Mouse (Mus musculus) erythroblast, embryonic 14.5 days (primary cell): ENCODE measurements around the gene Med21. TPM values are rescaled to one million over a fixed set of nuclear protein-coding genes. Genes with fewer than 3 reads are reported as not detected.

Experiments
- H3K27me3 ChIP-seq: 2 replicates; pipeline ENCODE4 v1.6.1; 2012; ENCODE audit warnings: inconsistent platforms; ENCODE audit not compliant: control insufficient read depth
- H3K36me3 ChIP-seq: 2 replicates; pipeline ENCODE4 v1.6.1; 2012; ENCODE audit warnings: mild to moderate bottlenecking, inconsistent platforms; ENCODE audit not compliant: control insufficient read depth
- H3K4me1 ChIP-seq: 2 replicates; pipeline ENCODE4 v1.6.1; 2012; ENCODE audit warnings: inconsistent platforms; ENCODE audit not compliant: control insufficient read depth
- H3K4me3 ChIP-seq: replicated peaks from 2 replicates; pipeline ENCODE3; 2012; ENCODE audit warnings: moderate library complexity, mild to moderate bottlenecking, inconsistent platforms
- H3K9me3 ChIP-seq: 2 replicates; pipeline ENCODE4 v1.6.1; 2012; ENCODE audit warnings: low read length, inconsistent platforms, mixed read lengths; ENCODE audit not compliant: control insufficient read depth
- GATA1 ChIP-seq: IDR thresholded peaks from 2 replicates; pipeline ENCODE4 v1.6.1; 2012; ENCODE audit warnings: low read length, inconsistent platforms, mixed read lengths
- TAL1 ChIP-seq: IDR thresholded peaks from 3 replicates; pipeline ENCODE4 v1.6.1; 2012; ENCODE audit warnings: low read length, inconsistent platforms, mixed read lengths
- polyA plus RNA-seq: library from polyadenylated mRNA; stranded (reverse); fragments of >175 nt; gene quantifications from 2 replicates; pipeline ENCODE4 v1.2.3, GENCODE M21; 2012

The Med21 gene
- polyA plus RNA-seq, 1 experiment: 0.41 TPM

DNA sequence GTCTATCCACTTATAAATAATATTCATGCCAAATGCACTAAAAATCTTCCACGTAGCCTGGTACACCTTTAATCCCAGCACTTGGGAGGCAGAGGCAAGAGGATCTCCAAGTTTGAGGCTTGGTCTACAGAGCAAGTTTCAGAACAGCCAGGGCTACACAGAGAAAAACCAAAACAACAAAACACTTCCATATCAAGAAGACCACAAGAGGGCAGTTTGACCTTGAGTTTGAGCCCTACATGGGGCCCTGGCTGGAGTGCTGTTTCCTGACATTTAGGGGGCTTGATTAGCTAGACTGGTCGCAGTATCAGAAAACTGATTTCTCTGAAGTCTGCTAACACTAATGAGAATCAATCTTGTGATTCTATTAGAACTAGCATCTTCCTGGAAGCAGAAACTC, 18.2 kb downstream of the Med21 start:
- Histone ChIP-seq H3K27me3 (no peaks in the 10 kb centered on the region), H3K36me3 (no peaks in the 10 kb centered on the region), H3K9me3 (no peaks in the 10 kb centered on the region), H3K4me1 (no peaks in the 10 kb centered on the region), H3K4me3 (no peak overlapping the region)
- no peak for TF ChIP-seq GATA1
- no peak for TF ChIP-seq TAL1

DNA sequence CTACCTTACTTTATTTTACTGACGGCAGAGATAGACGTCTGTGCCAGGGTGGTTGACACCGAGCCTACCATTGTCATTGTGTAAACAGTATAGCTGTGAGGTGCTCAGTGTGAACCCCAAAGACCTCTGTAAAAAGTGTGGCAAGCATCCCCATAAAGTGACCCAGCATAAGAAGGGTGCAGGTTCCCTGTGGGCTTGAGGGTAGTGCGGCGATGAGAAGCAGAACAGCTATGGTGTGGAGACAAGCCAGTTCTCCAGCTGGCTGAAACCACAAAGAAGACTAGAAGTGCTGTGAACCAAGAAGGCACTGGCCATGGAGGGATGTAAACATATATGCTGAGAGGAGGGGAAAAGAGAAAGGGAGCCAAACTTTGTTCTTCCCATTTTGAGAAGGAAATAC, 19.3 kb downstream of the Med21 start:
- no peak overlapping the region for H3K4me3 ChIP-seq
- no peaks in the 10 kb centered on the region for H3K27me3 ChIP-seq
- no peaks in the 10 kb centered on the region for H3K4me1 ChIP-seq
- H3K9me3 ChIP-seq: no peaks in the 10 kb centered on the region
- H3K36me3 ChIP-seq: no peaks in the 10 kb centered on the region
- no peak for TF ChIP-seq GATA1
- no peak for TF ChIP-seq TAL1

DNA sequence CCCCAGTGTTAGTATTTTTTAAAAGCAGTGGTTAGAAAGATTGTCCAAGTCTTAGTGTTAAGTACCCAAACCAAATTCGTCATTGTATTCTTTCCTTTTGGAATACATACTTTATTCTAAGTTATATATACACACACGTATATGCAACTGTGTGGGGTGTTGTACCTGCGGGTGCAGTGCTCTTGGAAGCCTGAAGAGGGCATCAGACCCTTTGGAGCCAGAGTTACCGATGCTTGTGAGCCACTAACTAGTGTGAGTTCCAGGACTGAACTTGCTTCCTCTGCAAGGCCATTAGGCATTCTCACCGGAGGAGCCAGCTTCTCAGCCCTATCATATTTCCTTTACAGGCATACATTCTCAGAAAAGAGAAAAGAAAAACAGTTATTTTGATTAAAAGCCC, 20.3 kb downstream of the Med21 start:
- Histone ChIP-seq H3K4me3 (no peak overlapping the region), H3K36me3 (no peaks in the 10 kb centered on the region), H3K4me1 (no peaks in the 10 kb centered on the region), H3K27me3 (no peaks in the 10 kb centered on the region), H3K9me3 (no peaks in the 10 kb centered on the region)
- TF ChIP-seq TAL1: no peak
- no peak for TF ChIP-seq GATA1

DNA sequence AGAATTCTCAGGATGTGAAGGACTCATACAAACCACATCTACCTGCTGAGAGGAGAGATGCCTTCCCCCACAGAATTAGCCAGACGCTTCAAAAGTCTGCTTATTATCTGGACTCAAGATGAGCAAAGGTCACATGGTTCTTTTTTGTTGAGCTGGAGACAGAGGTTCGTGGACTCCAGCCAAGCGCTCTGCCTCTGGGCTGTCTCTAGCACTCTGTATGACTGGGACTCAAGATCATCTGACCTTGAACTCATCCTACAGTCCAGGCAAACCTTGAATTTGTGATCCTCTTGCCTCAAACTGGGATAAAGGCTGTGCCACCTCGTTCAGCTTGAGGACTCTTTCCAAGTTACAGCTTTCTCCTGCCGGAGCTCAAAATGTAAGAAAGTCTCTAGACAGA, 21.8 kb downstream of the Med21 start:
- Histone ChIP-seq H3K4me3 (no peak overlapping the region), H3K27me3 (no peaks in the 10 kb centered on the region), H3K9me3 (no peaks in the 10 kb centered on the region), H3K4me1 (no peaks in the 10 kb centered on the region), H3K36me3 (no peaks in the 10 kb centered on the region)
- TF ChIP-seq GATA1: no peak

DNA sequence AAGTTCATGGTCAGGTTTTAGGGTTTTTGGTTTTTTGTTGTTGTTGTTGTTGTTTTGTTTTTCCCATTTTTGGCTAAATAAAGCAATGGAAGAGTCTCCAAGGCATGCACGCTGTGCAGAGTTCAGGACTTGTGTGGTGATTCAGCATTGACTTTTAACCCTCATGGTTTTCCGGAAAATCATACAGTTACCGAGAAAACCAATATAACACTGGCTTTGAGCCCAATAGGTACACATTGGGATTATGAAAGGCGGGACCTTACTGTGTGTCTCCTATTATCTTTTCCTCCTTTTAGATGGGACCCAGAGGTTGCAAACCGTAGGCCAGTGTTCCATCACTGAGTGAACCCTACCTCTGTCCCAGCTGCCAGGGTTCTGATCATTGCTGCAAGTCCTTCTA, 22.6 kb downstream of the Med21 start:
- Histone ChIP-seq H3K4me3 (no peak overlapping the region), H3K36me3 (no peaks in the 10 kb centered on the region), H3K9me3 (peaks cover under 1% of the 10 kb centered on the region), H3K27me3 (no peaks in the 10 kb centered on the region), H3K4me1 (no peaks in the 10 kb centered on the region)
- no peak for TF ChIP-seq GATA1
- no peak for TF ChIP-seq TAL1

DNA sequence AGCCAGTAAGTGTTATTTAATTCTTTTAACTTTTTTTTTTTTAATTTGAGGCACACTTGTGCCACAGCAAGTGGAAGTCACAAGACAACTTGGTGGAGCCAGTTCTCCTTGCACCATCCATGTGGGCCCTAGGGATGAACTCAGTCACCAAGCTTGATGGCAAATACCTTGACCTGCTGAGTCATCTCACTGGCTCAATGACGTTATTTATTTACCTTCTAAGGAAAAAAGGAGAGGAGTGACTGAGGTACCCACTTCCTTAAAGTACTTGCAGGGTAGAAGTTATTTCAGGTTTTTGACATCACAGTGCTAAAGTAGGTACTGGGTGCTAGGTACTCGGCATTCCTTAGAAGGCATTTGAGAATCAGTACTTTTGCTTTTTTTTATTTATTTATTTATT, 23.1 kb downstream of the Med21 start:
- Histone ChIP-seq H3K9me3 (peaks cover 5% of the 10 kb centered on the region), H3K27me3 (no peaks in the 10 kb centered on the region), H3K4me3 (no peak overlapping the region), H3K36me3 (no peaks in the 10 kb centered on the region), H3K4me1 (no peaks in the 10 kb centered on the region)
- TF ChIP-seq TAL1: no peak
- no peak for TF ChIP-seq GATA1

GRCm38 (mm10) chr6:146666811-146667210, 24.5 kb downstream of the Med21 start:
- no peaks in the 10 kb centered on the region for H3K36me3 ChIP-seq
- peaks cover 8% of the 10 kb centered on the region for H3K9me3 ChIP-seq
- TF ChIP-seq GATA1 (no peak), TAL1 (no peak)
- no peaks in the 10 kb centered on the region for H3K27me3 ChIP-seq
- H3K4me3 ChIP-seq: no peak overlapping the region
- no peaks in the 10 kb centered on the region for H3K4me1 ChIP-seq

GRCm38 (mm10) chr6:146668606-146669005, 26.3 kb downstream of the Med21 start:
- no peaks in the 10 kb centered on the region for H3K4me1 ChIP-seq
- TF ChIP-seq GATA1: no peak
- no peak for TF ChIP-seq TAL1
- peaks cover 8% of the 10 kb centered on the region for H3K9me3 ChIP-seq
- H3K4me3 ChIP-seq: no peak overlapping the region
- H3K36me3 ChIP-seq: no peaks in the 10 kb centered on the region
- H3K27me3 ChIP-seq: no peaks in the 10 kb centered on the region

GRCm38 (mm10) chr6:146670956-146671855, 28.9 kb downstream of the Med21 start:
- Histone ChIP-seq H3K4me1 (no peaks in the 10 kb centered on the region), H3K27me3 (no peaks in the 10 kb centered on the region; the same call in 1 of the 2 replicates), H3K36me3 (no peaks in the 10 kb centered on the region), H3K4me3 (no peak overlapping the region), H3K9me3 (peaks cover 8% of the 10 kb centered on the region)
- TF ChIP-seq TAL1 (no peak), GATA1 (no peak)
